Mouse (Mus musculus): ENCODE data around the gene Anp32b.
A peak's percentile ranks its signal among the peaks of the same experiment; 100 is the strongest.

The Anp32b gene

DNA sequence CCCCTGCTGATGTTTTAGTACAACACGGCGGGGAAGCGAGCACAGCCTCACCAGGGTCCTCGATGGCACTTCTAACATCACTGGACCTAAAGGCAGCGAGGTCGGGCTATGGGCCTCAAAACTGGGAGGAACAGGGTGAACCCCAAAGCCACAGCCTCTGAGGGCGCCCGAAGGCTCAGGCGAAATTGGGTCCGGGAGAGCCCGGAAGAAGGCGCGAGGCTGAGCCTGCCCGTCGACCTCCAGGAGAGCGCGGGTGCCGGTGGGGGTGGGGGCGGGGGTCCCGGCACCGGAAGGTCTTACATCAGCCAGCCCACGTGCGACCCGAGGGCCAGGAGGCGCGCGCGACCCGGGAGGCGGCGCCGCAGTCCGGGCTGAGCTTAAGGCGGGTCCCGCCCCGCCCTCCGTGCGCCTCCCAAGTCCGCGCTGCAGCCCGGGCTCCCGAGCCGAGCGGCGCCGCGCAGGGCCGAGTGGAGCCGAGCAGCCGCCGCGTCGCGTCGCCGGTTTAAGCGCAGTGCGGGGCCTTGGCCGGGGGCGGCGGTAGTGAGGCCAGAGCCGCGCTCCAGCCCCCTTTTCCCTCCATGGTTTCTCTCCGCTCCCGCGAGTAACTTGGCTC is at the start of gene Anp32b:
TSS of gene Anp32b (plus strand) at position 384 of the 613 bp plus-strand sequence.
- peak; percentile 95 to 97 for DNase-seq

DNA sequence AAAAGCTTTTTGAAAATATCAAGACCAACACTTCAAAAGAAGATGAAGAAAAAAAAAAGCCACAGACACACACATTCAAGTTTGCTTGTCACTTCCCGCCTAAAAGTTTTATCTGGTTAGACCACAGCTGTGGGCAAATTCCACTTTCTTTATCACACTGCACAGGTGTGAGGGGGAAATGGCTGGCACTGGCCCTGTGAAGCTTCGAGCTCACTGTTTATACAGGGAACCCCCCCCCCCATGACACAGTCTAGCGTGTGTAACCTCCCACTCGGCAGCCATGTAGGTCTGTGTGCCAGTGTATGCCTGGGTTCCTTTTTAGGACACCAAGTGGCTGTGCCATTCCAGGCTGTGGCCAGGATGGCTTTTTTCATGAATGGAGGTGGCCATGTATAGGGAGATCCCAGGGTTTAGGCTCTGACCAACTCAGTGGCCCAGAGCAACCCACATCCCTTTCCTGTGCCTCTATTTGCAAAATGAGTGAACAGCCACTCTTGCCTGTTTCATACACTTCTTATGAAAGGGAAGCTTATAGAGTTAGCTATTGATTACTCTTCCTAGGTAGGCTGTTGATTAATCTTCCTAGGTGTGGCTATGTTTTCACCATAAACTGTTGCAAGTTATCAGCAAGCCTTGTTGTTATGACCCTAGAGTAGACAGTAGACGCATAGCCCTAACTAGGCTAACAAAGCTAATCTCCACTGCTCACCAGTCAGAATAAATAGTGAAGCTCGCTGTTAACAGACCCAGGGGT is 46.5 kb upstream of the Anp32b start:
- no peak for DNase-seq

DNA sequence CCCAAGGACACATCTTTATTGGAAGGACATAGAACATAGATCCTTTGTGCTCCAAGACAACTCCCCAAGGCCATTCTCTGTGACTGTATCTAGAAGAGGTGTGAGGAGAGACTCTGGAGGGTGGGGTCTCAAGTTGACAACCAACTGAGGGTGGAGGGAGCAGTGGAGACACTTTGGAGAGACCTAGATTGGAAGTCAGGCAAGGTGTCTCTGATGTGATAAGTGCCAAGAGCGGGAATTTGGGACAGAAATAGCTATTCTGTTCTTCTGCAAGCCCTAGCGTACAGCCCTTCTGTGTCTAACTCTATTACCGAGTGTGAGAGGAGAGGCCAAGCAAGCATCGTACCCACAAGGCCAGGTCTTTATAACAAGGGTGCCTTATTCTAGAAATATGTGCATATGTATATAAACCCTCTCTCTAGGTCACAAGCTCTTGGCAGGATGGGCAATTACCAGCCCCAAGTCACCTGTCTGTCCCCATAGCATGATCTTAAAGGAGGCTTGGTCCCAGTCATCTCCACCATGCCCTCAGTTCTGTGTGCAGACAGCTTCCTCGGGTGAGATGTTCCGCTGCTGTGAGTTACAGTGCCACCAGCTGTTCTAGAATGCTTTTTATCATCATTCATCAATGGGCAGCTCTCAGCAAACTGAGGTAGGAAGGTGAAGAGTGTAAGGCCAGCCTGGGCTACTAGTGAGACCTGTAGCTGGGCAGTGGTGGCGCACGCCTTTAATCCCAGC is 43.6 kb upstream of the Anp32b start:
- no peak for DNase-seq

DNA sequence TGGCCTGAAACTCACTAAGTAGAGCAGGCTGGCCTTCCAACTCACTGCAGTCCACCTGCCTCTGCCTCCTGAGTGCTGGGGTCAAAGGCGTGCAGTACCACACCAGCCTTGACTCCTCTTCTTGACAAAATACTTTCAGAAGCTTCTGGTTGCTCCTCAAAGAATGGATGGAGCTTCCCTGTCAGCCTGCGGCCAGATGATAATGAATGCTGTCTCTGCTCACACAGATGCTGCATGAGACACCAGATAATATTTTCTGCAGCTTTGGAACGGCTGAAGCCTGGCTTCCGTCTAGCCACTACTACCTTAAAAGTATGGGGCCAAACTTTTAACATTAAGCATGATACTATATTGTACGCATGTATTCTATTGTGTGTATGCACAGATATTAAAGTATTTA is 40.0 kb upstream of the Anp32b start:
- DNase-seq = no peak

DNA sequence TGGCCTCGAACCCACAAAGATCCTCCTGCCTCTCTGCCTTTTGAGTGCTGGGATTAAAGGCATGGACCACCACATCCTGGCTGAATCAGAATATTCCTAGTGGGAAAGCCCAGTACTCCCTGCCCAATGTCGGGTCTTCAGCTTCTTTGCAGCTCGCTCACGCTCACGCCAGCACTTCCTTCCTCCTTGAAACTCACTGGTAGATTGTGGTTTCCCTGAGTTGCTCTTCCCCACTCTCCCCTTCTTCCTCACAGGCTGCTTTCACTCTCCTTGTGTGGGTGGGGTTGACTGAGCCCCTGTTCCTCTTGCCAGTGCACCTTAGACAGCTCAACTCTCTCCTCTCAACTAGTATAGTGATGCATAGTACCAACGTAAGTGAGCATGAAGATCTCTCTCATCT is 39.2 kb upstream of the Anp32b start:
- DNase-seq = no peak

DNA sequence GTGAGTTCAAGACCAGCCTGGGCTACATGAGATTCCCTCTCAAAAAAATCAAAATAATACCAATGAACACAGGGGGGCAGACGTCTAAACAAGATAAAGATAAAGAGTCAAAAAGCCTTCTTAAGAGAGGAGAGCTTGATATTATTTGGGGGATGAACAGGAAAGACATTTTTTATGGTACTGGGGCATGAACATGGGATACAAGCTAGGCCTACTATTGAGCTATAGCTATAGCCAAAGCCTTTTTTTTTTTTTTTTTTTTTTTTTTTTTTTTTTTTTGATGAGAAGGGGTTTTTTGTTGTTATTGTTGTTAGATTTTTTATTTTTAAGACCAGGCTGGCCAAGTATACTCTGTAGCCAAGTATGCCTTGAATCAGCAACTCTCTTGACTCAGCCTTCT is 38.6 kb upstream of the Anp32b start:
- no peak for DNase-seq

DNA sequence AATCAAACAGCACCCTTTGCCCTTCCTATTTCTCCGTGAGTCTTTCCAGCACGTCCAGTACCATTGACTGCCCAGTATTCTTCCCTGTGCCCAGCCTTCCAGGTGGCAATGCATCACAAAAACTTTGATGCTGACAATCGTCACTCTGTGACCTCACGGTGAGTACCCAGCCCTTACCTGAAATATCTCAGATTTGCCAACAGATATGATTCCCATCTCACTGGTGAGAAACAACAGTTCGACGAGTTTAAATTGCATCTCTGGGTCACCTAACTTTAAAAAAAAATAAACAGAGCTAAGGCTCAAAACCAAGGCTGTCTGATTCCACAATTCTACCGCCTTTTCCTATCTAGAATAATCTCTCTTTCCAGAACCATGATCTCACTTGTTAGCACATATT is 37.3 kb upstream of the Anp32b start, which contains the start of gene Hemgn:
TSS of gene Hemgn (minus strand) at position 101 of the 400 bp plus-strand sequence.
- no peak for DNase-seq

DNA sequence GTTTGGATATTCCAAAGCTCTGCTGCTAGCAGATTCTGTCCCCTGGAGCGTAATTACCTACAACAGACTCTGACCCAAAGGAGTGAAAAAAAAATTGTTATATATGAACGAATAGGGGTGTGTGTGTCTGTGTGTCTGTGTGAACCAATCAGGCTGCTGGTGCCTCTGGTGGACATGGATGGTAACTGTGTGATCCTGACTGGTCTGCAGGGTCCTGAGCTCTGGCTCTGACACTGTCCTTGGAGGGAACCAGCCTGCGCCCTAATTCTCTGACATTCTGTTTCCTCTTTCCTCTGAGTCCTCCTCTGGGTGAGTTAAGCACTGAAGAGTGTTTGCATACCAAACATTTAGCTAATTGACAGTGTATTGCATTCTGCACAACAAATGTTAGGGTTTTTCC is 33.2 kb upstream of the Anp32b start:
- peak; percentile 12 to 38 for DNase-seq

DNA sequence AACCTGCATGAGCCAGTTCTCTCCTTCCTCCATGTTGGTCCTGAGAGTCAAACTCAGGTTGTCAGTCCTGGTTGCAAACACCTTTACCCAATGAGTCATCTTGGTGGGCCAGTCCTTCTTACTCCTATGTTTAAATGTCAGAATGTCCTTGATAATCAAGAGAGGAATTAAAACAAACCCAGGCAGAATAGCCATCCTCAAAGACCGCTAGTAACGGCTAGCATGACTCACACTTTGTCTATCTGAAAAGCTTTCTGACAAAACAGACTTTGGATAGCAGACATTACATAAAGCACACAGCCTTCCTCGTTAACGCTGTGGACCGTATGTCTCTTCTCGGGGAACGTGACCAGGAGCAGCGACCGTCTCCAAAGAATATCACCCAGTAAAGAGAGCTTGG is 31.9 kb upstream of the Anp32b start:
- DNase-seq = no peak

DNA sequence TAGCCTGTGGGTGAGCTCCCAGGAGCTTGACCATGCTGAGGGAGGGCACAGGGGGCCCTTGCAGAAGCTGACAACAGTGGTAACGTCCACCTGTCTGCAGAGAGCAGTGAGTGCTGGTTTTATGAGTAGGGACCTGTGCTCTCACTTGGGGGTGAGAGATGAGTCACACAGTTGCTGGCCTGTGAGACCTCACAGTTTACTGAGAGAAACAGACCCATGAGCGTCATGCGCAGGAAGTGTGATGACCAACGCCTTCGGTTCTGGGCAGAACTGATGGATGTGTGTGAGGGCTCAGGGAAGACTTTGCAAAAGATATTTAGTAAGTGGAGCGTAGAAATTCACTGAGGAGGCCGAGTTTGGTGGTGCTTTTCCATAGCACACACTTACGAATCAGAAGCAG is 28.1 kb upstream of the Anp32b start:
- no peak for DNase-seq

DNA sequence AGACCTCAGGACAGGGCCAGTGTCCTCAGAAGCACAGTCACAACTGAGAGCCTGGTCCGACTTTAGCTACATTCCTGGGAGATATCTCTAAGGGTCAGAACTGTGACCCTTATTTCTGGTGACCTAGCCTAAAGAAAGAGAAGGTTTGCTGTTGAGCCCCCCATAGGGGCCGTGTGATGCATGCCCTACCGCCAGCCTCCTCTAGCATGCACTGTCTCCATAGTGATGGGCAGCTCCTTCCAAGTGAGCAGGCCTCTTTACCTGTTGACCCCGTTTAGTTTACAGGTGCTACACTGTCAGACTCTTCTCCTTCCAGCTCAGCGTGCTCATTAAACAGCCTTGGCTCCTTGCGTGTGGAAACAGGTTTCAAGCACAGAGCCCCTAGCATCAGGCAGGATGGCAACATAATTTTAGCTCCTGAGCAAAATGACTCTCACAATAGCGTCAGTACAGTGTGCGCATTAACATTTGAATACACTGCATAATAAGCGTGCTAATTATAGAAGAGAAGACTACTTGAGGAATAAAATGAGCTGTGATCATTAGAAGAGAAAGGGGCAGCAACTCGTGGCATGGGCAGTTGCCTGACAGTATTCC is 21.7 kb upstream of the Anp32b start:
- peak in 1 of 2 experiments; percentile 8 for DNase-seq

DNA sequence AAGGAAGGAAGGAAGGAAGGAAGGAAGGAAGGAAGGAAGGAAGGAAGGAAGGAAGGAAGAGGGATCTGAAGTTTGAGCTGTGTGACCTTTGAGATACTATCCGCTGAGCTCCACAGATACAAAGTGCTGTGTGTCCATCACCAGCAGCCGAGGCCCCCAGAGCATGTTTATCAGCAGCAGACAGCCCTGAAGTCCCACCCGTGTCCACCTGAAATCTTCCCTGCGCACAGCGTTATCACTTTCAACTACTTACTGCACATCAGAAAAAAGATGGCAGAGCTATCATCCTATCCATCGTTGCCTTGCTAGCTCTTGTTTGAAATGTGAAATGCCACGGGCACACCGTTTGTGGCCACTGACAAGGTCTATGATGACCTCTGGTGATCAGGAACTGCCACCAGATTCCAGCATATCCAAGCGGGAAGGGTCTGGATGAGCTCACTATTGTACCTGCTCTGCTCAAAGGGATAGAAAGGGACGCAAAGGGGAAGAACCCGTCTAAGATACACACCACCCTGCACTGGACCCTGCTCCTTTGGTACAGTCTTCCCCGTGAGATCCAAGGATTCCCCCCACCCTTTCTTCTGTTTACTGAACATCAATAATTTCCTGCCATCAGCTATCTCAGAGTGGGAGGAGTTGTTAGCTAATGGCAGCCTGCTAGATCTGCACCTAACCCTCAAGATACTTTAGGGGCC is 18.2 kb upstream of the Anp32b start:
- no peak for DNase-seq

DNA sequence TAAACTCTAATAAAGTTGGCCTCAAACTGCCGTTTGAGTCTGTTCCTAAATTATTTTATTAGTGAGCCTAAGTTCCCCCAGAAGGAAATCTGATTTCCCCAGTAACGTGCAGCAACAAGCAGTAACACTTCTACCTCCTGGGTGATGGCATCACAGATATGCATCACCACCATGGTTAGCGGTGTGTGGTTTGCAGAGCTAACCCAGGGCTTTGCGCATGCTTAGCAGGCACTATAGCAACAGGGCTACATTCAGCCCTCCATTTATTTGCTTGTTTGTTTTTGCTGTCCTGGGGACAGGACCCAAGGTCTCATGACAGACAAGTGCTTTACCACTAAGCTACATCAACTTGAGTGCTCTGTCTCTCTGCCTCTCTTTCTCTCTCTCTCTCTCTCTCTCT is 8.2 kb upstream of the Anp32b start:
- no peak for DNase-seq

DNA sequence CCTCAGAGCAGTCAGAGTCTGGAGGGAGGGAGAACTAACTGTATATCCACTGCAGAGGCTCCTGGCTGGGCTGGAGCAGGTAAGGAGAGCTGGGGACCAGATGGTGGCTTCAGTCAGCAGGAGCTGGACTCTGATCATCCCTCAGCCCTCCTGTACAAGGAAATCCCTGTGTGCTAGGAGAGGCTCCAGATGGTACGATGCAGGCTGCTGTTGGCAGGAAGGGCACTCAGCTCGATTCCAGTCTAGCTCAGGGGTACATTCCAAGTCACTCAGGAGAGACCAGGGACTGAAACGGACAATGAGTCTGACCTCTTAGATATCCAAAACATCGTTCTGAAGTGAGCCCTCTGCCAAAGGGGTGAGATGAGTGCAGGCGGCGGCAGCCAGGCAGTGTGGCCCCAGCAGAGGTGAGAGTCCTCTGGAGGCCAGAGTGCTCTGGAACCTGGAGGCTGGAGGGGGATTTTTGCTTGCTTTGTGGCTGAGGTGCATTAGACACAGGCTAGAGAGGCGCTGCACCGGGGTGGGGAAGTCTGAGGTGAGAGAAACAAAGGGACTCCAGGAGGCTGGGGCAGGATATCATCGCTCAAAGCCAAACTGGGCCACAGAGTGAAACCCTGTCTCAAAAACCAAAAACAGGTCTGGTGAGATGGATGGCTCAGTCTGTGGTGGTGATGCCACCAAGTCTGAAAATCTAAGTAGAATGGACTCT is 5.3 kb upstream of the Anp32b start:
- peak; percentile 75 to 81 for DNase-seq

DNA sequence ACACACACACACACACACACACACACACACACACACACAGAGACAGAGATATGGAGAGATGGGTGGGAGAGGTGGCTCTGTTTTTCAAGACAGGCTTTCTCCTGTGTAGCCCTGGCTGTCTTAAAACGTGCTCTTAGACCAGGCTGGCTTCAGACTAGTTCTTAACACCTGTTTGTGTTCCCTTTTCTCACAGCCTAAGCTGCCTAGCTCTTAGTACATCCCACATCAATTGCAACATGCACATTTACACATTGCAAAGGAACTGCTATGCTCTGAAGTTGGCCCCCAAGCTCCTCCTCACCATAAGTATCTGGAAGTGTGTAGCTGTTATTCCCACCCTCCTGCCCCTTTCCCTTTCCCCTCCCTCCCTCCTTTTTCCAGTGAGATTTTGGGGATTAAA is 3.2 kb upstream of the Anp32b start:
- no peak for DNase-seq

DNA sequence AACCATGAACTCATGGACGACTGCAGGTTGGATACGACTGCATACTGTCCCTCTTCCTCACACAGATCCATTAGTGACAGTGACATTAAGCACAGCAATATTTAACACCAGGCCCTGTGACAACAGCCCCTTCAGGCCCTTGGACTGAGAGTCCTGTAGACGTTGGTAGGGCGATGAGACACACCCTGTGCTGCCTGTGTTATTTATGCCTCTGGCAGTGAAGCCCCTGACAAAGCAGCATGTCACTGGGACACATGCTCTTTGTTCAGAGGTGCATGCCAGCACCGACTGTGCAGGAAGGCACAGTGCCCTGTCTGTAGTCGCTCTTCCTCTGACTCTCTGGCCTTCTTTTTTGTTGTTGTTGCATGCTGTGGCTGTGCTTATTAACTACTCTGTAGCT is 1.8 kb upstream of the Anp32b start:
- peak; percentile 88 to 90 for DNase-seq

DNA sequence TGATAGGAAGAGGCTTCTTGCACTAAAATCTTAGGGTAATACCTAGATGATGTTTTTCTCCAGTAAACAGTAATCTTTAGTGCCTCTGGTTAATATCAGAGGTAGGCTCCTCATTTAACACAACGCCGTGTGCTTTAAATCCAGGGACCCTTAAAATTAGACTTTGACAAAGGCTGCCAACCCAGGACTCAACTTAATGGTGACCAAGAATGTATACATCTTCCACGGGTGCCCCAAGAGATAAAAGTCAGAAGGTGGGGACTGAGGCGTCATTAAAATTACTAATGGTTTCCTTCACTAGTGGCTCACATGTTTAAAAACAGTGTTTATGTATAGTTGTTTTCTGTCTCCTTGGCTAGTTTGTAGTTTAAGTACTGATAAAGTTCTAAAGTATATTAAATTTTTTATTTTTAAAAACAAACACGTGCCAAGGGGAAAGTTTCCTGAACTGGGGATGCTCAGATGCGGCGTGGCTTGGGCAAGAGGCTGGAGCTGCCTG is 633 bp upstream of the Anp32b start:
- DNase-seq = no peak

DNA sequence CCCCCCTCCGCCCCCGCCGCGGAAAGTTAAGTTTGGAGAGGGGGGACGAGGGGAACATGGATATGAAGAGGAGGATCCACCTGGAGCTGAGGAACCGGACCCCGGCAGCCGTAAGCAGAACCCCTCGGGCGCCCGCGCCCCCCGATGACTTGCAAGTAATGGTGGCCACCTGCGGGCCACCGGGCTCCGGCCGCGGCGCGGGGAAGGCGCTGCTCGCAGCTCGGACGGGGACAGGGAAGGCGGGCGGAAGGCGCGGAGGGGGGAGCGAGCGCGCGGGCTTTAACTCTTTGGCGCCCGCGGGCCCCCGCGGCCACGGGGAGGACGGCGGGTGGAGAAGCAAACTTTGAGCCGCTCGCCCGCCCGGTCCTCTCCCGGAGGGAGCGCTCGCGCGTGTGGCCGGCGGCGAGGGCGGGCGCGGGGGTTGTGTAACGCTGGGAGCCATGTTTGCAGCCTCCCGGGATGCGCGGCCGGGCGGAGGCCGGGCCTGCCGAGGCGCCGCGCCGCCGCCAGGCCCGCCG is 597 bp downstream of the Anp32b start:
- peak; percentile 76 to 84 for DNase-seq

DNA sequence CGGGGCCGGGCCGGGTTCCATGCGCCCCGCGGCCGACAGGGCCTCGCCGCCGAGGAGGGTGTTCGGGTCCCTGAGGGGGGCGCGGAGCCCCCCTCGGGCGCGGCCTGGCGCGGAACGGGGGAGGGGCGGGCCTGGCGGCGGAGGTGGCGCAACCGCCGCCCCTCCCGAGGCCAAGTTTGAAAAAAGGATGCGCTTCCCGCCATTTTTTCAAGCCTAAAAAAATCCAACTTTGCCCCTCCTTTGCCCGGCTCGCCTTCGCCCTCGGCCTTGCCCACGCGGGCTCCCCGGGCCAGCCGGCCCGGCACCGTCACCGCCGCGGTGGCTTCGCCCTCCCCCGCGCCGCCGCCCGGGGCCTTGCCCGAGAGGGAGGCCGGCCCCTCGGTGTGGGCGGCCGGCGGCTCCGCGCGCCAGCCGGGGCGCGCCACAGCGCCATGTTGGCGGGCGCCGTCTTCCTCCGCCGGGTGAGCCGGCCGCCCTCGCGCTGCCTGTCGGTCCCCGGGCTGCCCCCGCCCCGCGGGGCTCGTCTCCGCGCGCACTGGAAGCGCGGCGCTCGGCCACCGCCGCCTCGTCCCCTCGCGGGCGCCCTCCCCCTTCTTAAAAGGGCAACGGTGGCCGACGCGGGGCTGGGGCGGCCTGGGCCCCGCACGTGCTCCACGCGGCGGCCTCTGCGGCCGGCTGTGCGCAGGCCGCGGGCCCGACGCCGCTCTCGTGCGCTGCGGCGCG is 1.2 kb downstream of the Anp32b start:
- peak; percentile 81 to 84 for DNase-seq

DNA sequence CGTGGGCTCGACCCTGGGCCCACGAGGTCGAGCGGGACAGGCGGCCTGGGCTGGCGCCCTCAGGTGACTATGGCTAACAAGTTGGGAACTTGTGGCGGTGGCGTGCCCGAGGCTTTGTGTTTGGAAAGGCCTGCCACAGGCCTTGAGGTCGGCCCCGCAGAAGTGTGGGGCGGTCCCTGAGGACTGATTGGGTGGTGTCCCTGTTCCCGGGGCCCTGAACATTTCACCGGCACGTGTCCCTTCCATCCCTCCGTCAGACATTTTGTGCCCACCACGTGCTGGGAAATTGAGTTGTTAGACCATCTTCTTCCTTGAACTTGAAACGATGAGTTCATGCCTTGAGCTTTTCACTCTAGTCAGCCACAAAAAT is 1.8 kb downstream of the Anp32b start:
- peak in 1 of 2 experiments; percentile 58 for DNase-seq
